Mouse (Mus musculus) heart, adult 18-20 months (tissue): ENCODE results near the gene Slc25a41. TPM values are rescaled to one million over a fixed set of nuclear protein-coding genes. Genes with fewer than 3 reads are reported as not detected.
A peak's percentile ranks its signal among the peaks of the same experiment; 100 is the strongest.

Experiments
- DNase-seq, 2 experiments: peaks; one replicate each; pipeline ENCODE4 v3.0.0; 2021 to 2022; ENCODE audit warnings: mixed read lengths in 1 of 2
- total RNA-seq, 2 experiments: library from RNA; stranded (reverse); gene quantifications; 2 replicates each; pipeline ENCODE4 v1.2.3; 2021

Gene Slc25a41
- total RNA-seq, 2 experiments from 2014 or later = not detected

DNA sequence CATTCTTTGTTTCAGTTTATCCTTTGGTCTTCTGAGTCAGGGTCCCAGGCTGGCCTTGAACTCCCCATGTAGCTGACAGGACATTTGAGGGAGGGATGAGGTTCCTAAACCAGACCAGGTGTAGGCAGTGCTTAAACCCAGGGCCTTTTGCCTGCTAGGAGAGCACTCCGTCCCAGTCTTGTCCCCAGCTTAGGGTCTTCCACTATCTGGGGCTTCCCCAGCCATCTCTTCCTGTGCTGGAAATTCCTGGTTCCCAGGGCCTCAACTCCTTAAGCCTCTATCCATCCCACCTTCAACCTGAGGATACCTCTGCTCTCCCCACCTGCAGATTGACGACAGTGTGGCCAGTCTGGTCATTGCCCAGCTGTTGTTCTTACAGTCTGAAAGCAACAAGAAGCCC is 50.5 kb downstream of the Slc25a41 start:
- DNase-seq = no peak

DNA sequence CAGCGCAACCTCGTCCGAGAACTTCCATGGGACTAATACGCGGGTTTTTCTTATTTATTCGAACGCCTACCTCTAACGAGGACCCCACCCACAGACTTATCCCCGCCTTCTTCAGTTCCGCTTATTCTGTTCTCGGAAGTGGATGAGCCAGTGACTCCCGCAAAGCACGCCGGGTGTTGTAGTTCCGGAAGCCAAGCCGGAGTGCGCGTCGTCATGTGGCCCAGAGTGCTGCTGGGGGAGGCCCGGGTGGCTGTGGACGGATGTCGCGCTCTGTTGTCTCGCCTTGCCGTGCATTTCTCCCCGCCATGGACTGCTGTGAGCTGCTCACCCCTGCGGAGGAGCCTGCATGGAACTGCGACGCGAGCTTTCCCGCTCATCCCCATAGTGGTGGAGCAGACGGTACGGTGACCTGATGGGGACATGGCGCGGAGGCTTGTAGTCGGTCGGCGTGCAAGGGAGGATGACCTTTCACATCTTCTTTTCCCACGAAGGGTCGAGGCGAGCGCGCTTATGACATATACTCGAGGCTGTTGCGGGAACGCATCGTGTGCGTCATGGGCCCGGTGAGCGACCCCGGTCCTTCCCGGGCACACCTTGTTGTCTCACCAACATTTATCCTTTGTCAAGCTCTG is 51.2 kb downstream of the Slc25a41 start, which contains the start of gene Clpp:
Gene Clpp, plus strand, starts transcription at position 191 of the 632 bp plus-strand sequence.
- DNase-seq = peak; percentile 98

DNA sequence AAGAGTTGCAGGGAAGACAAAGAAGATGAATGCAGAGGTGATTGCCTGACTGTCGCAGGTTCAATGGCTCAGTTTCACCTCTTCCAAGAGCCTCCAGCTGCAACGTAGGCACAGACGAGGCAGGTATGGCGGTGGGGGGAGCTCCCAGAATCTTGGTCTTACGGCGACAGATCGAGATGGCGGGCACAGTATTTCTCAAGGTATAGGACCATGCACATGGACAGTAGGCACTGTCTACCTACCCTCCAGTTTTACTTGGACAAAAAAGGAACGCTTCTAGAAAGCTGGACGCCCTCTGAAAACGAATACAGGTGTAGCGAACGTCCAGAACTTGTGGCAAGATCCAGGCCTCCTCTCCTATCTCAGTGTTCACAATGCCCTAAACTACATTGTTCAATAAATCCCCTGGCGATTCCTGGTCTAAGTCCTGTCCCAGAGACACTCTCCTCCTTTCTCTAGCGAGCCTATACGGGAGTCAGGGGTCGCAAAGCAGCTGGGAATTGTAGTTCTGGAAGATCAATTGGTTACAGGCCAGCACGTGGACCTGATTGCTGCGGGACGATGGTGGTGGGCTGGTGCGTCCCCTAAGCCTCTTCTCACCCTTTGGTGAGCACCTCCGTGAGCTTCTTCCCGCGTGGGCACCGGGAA is 51.9 kb downstream of the Slc25a41 start:
- DNase-seq = no peak

DNA sequence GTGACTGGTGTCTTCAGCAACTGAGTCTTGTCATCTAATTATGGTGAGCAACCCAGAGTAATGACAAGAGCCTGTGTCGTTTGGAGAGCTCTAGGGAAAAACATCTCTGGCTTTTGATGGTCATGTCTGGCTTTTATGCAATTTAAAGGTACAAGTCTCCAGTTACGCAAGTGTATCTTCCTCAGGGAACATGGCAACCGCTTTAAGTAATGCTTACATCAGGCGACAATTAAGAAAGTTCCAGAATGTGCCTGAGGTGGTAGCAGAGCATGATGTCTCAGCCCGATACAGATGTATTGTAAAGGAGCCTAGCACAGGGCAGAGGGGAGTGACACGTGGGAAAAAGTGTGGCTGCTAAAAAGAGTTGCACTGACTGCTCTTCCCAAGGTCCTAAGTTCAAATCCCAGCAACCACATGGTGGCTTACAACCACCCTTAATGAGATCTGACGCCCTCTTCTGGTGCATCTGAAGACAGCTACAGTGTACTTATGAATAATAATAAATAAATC is 52.5 kb downstream of the Slc25a41 start:
- no peak for DNase-seq

DNA sequence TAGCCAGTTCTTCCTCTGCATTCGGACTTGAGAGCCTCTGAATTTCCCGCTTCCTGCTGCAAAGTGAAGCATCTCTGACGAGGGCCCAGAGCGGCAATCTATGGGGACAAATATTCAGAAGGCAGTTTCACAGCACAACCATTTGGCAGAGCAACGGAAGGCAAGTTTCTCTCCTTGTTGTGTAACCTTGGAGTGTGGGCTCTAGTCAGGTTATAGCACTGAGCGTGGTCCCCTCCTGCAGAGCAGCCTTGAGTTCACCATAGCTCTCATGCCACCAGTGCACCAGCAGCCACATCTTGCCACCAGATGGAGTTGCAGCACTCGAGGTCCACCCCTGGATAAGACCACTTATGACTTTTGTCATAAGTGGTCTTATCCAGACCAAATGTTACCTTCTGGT is 53.0 kb downstream of the Slc25a41 start:
- DNase-seq = no peak

DNA sequence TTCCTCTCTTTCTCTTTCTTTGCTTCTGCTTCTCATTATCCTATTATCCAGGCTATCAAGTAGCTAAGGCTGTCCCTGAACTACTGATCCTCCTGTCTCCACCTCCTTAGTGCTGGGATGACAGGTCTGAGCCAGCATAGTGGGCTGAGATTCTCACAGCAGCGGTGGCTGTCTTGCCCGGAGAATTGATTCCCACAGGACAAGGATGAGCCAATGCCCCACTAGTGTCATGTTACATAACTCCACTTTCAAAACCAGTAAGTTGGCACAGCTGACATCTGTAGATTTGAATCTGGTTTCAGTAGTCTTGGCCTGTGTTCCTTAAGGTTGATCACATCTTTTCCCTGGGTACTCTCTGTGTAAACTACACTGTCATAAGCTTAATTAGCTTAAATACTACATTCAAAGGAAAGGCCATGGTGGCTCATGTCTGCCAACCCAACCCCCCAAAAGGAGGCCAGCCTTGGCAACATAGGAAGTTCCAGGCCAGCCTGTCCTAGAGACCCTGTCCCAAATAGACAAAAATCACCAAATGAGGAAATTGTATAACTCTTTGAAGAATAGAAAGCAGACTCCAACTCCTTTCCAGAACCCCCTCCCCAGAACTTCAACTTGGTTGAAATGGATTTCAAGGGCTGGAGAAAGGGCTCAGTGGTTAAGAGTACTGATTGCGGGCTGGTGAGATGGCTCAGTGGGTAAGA is 55.2 kb downstream of the Slc25a41 start:
- no peak for DNase-seq

DNA sequence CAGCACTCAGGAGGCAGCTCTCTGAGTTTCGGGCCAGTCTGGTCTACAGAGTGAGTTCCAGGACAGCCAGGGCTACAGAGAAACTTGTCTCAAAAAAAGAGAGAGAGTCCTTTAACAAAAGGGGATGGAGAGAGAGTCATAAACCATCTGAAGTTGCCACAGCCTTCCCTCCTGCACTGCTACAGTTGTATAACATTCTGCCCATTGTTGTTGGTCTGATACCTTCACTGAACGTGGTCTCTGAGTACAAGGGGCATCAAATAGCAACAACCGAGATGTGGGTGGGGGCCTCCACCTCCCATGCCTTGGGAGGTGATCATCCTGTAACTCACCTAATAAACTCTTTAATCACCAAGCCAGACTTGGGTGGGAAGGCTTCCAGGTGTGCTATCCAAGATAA is 55.8 kb downstream of the Slc25a41 start:
- DNase-seq = no peak

DNA sequence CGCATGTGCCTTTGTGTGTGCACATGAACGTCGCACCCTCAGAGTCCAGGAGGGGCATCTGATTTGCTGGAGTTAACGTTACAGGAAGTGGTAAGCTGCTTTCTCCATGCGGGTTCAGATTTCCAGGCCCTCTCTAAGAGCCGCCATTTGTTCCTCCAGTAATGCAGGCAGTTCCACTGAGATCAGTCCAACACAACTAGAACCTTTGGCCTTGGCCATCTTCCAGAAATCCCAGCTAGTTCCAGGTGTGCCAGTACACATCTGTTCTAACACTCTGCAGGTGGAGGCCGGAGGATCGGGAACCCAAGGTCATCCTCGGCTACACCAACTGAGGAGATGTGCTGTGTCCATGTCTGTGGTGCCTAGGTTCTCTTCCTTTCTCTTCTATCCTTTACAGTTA is 56.6 kb downstream of the Slc25a41 start:
- no peak for DNase-seq

Other genes with a start within 250 kb of the Slc25a41 start
- gene Rfx2, start 210.6 kb downstream of the Slc25a41 start, total RNA-seq = 1 to 10 TPM; 2.5 to 3.1 TPM
- gene Acsbg2, start 167.2 kb downstream of the Slc25a41 start, total RNA-seq = not detected
- not detected for gene 1700061G19Rik, start 166.2 kb downstream of the Slc25a41 start, total RNA-seq
- gene Mllt1, start 106.2 kb downstream of the Slc25a41 start, total RNA-seq = 10 to 100 TPM; 24.3 to 25.9 TPM
- gene Acer1, start 59.5 kb downstream of the Slc25a41 start, total RNA-seq = not detected
- gene Clpp, start 51.3 kb downstream of the Slc25a41 start, total RNA-seq = 10 to 100 TPM; 80.9 to 83.1 TPM
- 10 to 100 TPM; 72.4 to 78.0 TPM for gene Alkbh7, start 44.3 kb downstream of the Slc25a41 start, total RNA-seq
- gene Pspn, start 41.6 kb downstream of the Slc25a41 start, total RNA-seq = not detected
- 10 to 100 TPM; 22.6 to 23.0 TPM for gene Gtf2f1, start 30.4 kb downstream of the Slc25a41 start, total RNA-seq
- gene Gm17949, start 30.2 kb downstream of the Slc25a41 start, total RNA-seq = not detected
- 10 to 100 TPM; 38.3 to 42.5 TPM for gene Khsrp, start 10.1 kb downstream of the Slc25a41 start, total RNA-seq
- under 1 TPM in 1 of 2 experiments, not detected in 1; 0.95 TPM for gene Crb3, start 17.5 kb upstream of the Slc25a41 start, total RNA-seq
- 10 to 100 TPM; 58.9 to 62.5 TPM for gene Slc25a23, start 18.2 kb upstream of the Slc25a41 start, total RNA-seq
- 1 to 10 TPM in 1 of 2 experiments, under 1 TPM in 1; 0.60 to 3.0 TPM for gene Dennd1c, start 36.9 kb upstream of the Slc25a41 start, total RNA-seq
- gene Tubb4a, start 46.1 kb upstream of the Slc25a41 start, total RNA-seq = 1 to 10 TPM; 1.2 to 1.6 TPM
- gene Tnfsf9, start 63.7 kb upstream of the Slc25a41 start, total RNA-seq = under 1 TPM in 1 of 2 experiments, not detected in 1; 0.51 TPM
- gene Cd70, start 108.1 kb upstream of the Slc25a41 start, total RNA-seq = not detected
- gene Tnfsf14, start 152.5 kb upstream of the Slc25a41 start, total RNA-seq = under 1 TPM in 1 of 2 experiments, not detected in 1; 0.36 TPM
- gene C3, start 186.5 kb upstream of the Slc25a41 start, total RNA-seq = 100 to 1,000 TPM in 1 of 2 experiments, 10 to 100 TPM in 1; 69.5 to 194 TPM
- 10 to 100 TPM; 24.4 to 30.0 TPM for gene Gpr108, start 206.8 kb upstream of the Slc25a41 start, total RNA-seq
- gene Trip10, start 207.8 kb upstream of the Slc25a41 start, total RNA-seq = 100 to 1,000 TPM; 106 to 109 TPM
- 1 to 10 TPM; 1.6 to 3.3 TPM for gene Vav1, start 237.4 kb upstream of the Slc25a41 start, total RNA-seq